Mouse (Mus musculus): ENCODE measurements around the gene Wasf2. TPM values are rescaled to one million over a fixed set of nuclear protein-coding genes. Genes with fewer than 3 reads are reported as not detected.

Wasf2 gene
- total and polyA plus RNA-seq, 3 experiments: 14.9 to 59.5 (median 21.7) TPM

DNA sequence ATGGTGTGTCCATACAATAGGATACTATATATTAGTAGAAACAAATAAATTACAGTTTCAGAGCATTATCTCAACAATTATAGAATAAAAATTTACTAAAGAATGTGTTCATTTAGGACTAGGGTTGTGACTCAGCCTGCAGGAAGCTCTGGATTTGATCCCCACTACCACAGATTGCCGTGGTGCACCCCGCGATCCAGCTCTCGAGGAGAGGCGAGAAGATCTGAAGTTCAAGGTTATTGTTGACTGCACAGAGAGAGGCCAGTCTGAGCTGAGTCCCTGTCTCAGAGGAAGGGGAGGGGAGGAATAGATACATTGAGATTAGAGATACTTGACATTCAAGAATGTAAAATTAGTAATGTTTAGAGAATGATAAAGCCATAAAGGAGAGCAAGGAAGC lies 24.7 kb downstream of the Wasf2 start:
- DNase-seq (ENCODE audit: extremely low read depth): no peak
- no peak overlapping the region for H3K9ac ChIP-seq (ENCODE audit: insufficient read depth, low read depth)
- peaks cover 0 to 30% of the 10 kb centered on the region in 2 experiments; a peak in 2 of 4 replicates for H3K4me1 ChIP-seq (ENCODE audit: control insufficient read depth in 1 of 2, insufficient read depth in 2 of 2)
- H3K4me3 ChIP-seq (replicated peaks in 1 of 3; ENCODE audit: low read depth in 2 of 3, low read length in 2 of 3, poor library complexity in 1 of 3): no peak overlapping the region
- peaks cover 30% of the 10 kb centered on the region for H3K79me2 ChIP-seq (replicated peaks; ENCODE audit: control insufficient read depth, extremely low read depth, insufficient read depth, poor library complexity, severe bottlenecking)
- in situ Hi-C loops (cut with MboI; ENCODE audit: low pct_ligation_motif_present, low pct_unique_long_range_greater_than_20kb, low sequenced_read_pairs): no loop called here
- no peak for TF ChIP-seq EP300 (IDR thresholded peaks at IDR 0.05; ENCODE audit: low read length)
- TF ChIP-seq RAD21 (IDR thresholded peaks at IDR 0.05; ENCODE audit: low read depth, low read length): no peak
- TF ChIP-seq JUN (IDR thresholded peaks at IDR 0.05; ENCODE audit: insufficient read depth, low read depth, low read length): no peak
- TF ChIP-seq CHD2 (IDR thresholded peaks at IDR 0.05; ENCODE audit: low read length): no peak
- TF ChIP-seq ETS1 (conservative IDR thresholded peaks at IDR 0.05; ENCODE audit: low read depth, low read length): no peak
- no peak for TF ChIP-seq CTCF (conservative IDR thresholded peaks at IDR 0.05 in 1 of 2, IDR thresholded peaks at IDR 0.05 in 1 of 2; ENCODE audit: low read depth in 2 of 2, low read length in 2 of 2)
- TF ChIP-seq CHD1 (IDR thresholded peaks at IDR 0.05; ENCODE audit: low read depth, low read length): no peak
- no peak for TF ChIP-seq ELF1 (IDR thresholded peaks at IDR 0.05; ENCODE audit: low read depth, low read length)
- TF ChIP-seq E2F4 (IDR thresholded peaks at IDR 0.05; ENCODE audit: insufficient replicate concordance, low read depth, low read length): no peak
- TF ChIP-seq TCF12 (IDR thresholded peaks at IDR 0.05; ENCODE audit: low read depth, low read length): no peak
- no peak for TF ChIP-seq IRF4 (IDR thresholded peaks at IDR 0.05; ENCODE audit: low read depth, low read length)
- TF ChIP-seq GABPA (IDR thresholded peaks at IDR 0.05; ENCODE audit: insufficient replicate concordance, low read depth, low read length): no peak
- peaks cover 6% of the 10 kb centered on the region for H3K9me3 ChIP-seq (replicated peaks; ENCODE audit: low read length)
- H3K36me3 ChIP-seq (replicated peaks in 1 of 2; ENCODE audit: control insufficient read depth in 1 of 2, insufficient read depth in 1 of 2, low read length in 1 of 2): peaks cover 3 to 31% of the 10 kb centered on the region in 2 experiments
- H3K4me2 ChIP-seq (ENCODE audit: insufficient read depth, low read depth, poor library complexity, severe bottlenecking): no peak overlapping the region
- H3K27ac ChIP-seq (ENCODE audit: insufficient read depth, low read depth): no peak overlapping the region
- dilution Hi-C loops (cut with MboI; ENCODE audit: extremely low pct_ligation_motif_present, extremely low pct_unique_long_range_greater_than_20kb, low sequenced_read_pairs): no loop called here
- no peaks in the 10 kb centered on the region for H3K27me3 ChIP-seq (replicated peaks)

DNA sequence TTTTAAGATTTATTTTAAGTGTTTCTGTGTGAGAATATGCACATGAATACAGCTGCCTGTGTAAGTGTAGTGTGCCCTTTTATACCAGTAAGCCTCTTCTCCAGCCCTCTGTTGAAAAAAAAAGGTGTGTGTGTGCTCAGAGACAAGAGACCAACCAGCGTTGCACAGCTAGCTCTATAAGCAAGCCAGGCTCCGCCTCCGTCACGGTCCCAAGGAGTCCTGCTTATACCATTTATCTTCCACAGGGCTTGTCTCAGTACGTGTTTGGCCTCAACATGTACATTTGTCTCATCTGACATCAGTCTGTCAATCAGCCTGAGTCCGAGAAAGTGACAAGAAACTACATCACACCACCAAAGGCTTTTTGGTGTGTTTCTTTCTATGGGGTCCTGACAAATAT lies 25.4 kb downstream of the Wasf2 start:
- dilution Hi-C loops (cut with MboI; ENCODE audit: extremely low pct_ligation_motif_present, extremely low pct_unique_long_range_greater_than_20kb, low sequenced_read_pairs): no loop called here
- H3K27ac ChIP-seq (ENCODE audit: insufficient read depth, low read depth): no peak overlapping the region

More for the DNA sequence above, 25.4 kb downstream of the Wasf2 start:
- Histone ChIP-seq H3K4me2 (ENCODE audit: insufficient read depth, low read depth, poor library complexity, severe bottlenecking) (no peak overlapping the region), H3K4me3 (replicated peaks in 1 of 3; ENCODE audit: low read depth in 2 of 3, low read length in 2 of 3, poor library complexity in 1 of 3) (no peak overlapping the region), H3K4me1 (ENCODE audit: control insufficient read depth in 1 of 2, insufficient read depth in 2 of 2) (peaks cover 5 to 38% of the 10 kb centered on the region in 2 experiments), H3K9ac (ENCODE audit: insufficient read depth, low read depth) (no peak overlapping the region), H3K27me3 (replicated peaks) (no peaks in the 10 kb centered on the region), H3K36me3 (replicated peaks in 1 of 2; ENCODE audit: control insufficient read depth in 1 of 2, insufficient read depth in 1 of 2, low read length in 1 of 2) (peaks cover 3 to 32% of the 10 kb centered on the region in 2 experiments), H3K9me3 (replicated peaks; ENCODE audit: low read length) (peaks cover 6% of the 10 kb centered on the region), H3K79me2 (replicated peaks; ENCODE audit: control insufficient read depth, extremely low read depth, insufficient read depth, poor library complexity, severe bottlenecking) (peaks cover 31% of the 10 kb centered on the region)
- DNase-seq (ENCODE audit: extremely low read depth): no peak
- in situ Hi-C loops (cut with MboI; ENCODE audit: low pct_ligation_motif_present, low pct_unique_long_range_greater_than_20kb, low sequenced_read_pairs): no loop called here
- TF ChIP-seq ETS1 (conservative IDR thresholded peaks at IDR 0.05; ENCODE audit: low read depth, low read length): no peak
- no peak for TF ChIP-seq JUN (IDR thresholded peaks at IDR 0.05; ENCODE audit: insufficient read depth, low read depth, low read length)
- no peak for TF ChIP-seq ZKSCAN1 (IDR thresholded peaks at IDR 0.05; ENCODE audit: borderline replicate concordance, low read depth, low read length)
- no peak for TF ChIP-seq MYC (IDR thresholded peaks at IDR 0.05; ENCODE audit: low read depth, low read length)
- TF ChIP-seq MXI1 (IDR thresholded peaks at IDR 0.05; ENCODE audit: low read depth, low read length): no peak
- no peak for TF ChIP-seq MAZ (IDR thresholded peaks at IDR 0.05; ENCODE audit: low read depth, low read length)
- no peak for TF ChIP-seq UBTF (IDR thresholded peaks at IDR 0.05; ENCODE audit: low read depth, low read length)
- no peak for TF ChIP-seq PAX5 (IDR thresholded peaks at IDR 0.05; ENCODE audit: low read length)
- no peak for TF ChIP-seq POLR2A (IDR thresholded peaks at IDR 0.05; ENCODE audit: low read depth, low read length)
- TF ChIP-seq SMC3 (IDR thresholded peaks at IDR 0.05; ENCODE audit: low read depth, low read length): no peak
- TF ChIP-seq NRF1 (IDR thresholded peaks at IDR 0.05; ENCODE audit: low read depth, low read length): no peak
- TF ChIP-seq ELF1 (IDR thresholded peaks at IDR 0.05; ENCODE audit: low read depth, low read length): no peak

All from CH12.LX (cell line).